Mouse (Mus musculus): ENCODE results near the gene Ppp3r1.

DNA sequence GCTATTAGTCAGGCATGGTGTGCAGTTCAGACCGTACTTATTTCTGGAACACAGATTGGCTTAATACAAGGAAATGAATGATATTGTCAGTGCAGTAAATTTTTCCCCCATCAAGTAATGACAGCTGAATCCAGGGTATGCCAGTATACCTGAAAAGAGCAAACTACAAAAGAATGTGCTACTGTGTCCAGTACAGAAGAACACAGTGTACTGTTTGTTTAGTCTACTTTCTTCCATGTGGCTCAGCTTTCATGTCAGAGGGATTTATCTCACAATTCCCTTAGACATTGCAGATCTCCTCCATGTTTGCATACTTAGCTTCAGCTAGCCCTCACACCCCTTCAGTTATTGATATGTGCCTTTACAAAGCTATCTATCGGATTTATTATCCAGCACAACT is 10.2 kb downstream of the Ppp3r1 start:
- no peak for TF ChIP-seq EP300 (IDR thresholded peaks at IDR 0.05; ENCODE audit: low read length)
- no peak for TF ChIP-seq HCFC1 (IDR thresholded peaks at IDR 0.05; ENCODE audit: low read depth, low read length)
- no peak for TF ChIP-seq ZNF384 (IDR thresholded peaks at IDR 0.05; ENCODE audit: low read depth, low read length)
- TF ChIP-seq CTCF (conservative IDR thresholded peaks at IDR 0.05 in 1 of 2, IDR thresholded peaks at IDR 0.05 in 1 of 2; ENCODE audit: low read depth in 2 of 2, low read length in 2 of 2), result no peak
- no peak for TF ChIP-seq TBP (conservative IDR thresholded peaks at IDR 0.05; ENCODE audit: low read depth, low read length)
- TF ChIP-seq ZMIZ1 (IDR thresholded peaks at IDR 0.05; ENCODE audit: low read depth, low read length), result no peak
- TF ChIP-seq MAZ (IDR thresholded peaks at IDR 0.05; ENCODE audit: low read depth, low read length), result no peak
- TF ChIP-seq USF2 (conservative IDR thresholded peaks at IDR 0.05; ENCODE audit: low read depth, low read length), result no peak
